Mouse (Mus musculus) kidney, embryonic 14.5 days (tissue): ENCODE measurements at regions not wholly inside any gene's neighbourhood (a gene's known extent, or its start where the extent isn't known, plus 50 kb on each side); places are given as distances from the start of the nearest gene placed in this dataset.

Source experiments
- ATAC-seq: fragments of 200-750 bp; cut with Nextera tagmentation; 2 replicates; pipeline ENCODE4 v1.8.0; 2017; ENCODE audit warnings: moderate number of reproducible peaks, mild to moderate bottlenecking, moderate TSS enrichment, moderate library complexity; ENCODE audit not compliant: low FRiP score, low TSS enrichment
- H3K27ac ChIP-seq: fragments of 300-500 bp; sonication (generic); 2 replicates; pipeline ENCODE4 v1.5.1; 2014; ENCODE audit warnings: low read depth, mild to moderate bottlenecking, low read length, moderate library complexity, mixed read lengths
- H3K27me3 ChIP-seq: fragments of 300-500 bp; sonication (generic); 2 replicates; pipeline ENCODE4 v1.6.1; 2014; ENCODE audit warnings: mild to moderate bottlenecking, low read length; ENCODE audit not compliant: control insufficient read depth, insufficient read depth
- H3K36me3 ChIP-seq: fragments of 300-500 bp; sonication (generic); 2 replicates; pipeline ENCODE4 v1.6.1; 2014; ENCODE audit warnings: low read length, mixed read lengths; ENCODE audit not compliant: control insufficient read depth, insufficient read depth
- H3K4me1 ChIP-seq: fragments of 300-500 bp; sonication (generic); 2 replicates; pipeline ENCODE4 v1.6.1; 2014; ENCODE audit warnings: low read length, mixed read lengths; ENCODE audit not compliant: control insufficient read depth, insufficient read depth
- H3K4me2 ChIP-seq: fragments of 300-500 bp; sonication (generic); replicated peaks from 2 replicates; pipeline ENCODE4 v1.6.1; 2014; ENCODE audit warnings: low read depth, mild to moderate bottlenecking, low read length
- H3K4me3 ChIP-seq: fragments of 300-500 bp; sonication (generic); 2 replicates; pipeline ENCODE4 v1.5.1; 2014; ENCODE audit warnings: mild to moderate bottlenecking, low read length
- H3K9ac ChIP-seq: fragments of 300-500 bp; sonication (generic); 2 replicates; pipeline ENCODE4 v1.6.1; 2014; ENCODE audit warnings: low read depth, mild to moderate bottlenecking, low read length, moderate library complexity
- H3K9me3 ChIP-seq: fragments of 300-500 bp; sonication (generic); 2 replicates; pipeline ENCODE4 v1.6.1; 2016; ENCODE audit warnings: low read length; ENCODE audit not compliant: control insufficient read depth
- WGBS: fragments of 180-500 bp; shearing (Covaris S2); extraction: QIAGEN DNeasy Blood & Tissue Kit; methylation state at CpG from one replicate; pipeline ENCODE4 v1.1.7; 2014; 5-methylcytosine and 5-hydroxymethylcytosine counted together

DNA sequence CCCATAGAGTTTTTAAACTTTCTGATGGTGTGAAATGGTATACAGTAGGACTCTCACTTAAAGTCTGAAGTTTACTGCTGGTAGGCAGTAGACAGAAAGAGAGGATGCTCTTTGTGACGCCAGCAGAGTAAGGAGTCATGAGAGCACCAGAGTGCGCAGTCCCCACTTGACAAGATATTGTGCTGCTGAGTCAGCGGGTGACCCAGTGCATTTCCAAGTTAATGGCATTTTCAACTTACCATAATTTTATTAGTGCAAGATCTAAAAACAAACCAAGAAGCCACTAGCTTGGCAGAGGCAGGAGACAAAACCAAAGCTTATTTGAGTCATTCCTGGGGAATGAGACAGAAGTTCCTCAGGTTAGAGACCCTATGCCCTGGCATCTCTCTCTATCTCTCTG lies 213.5 kb downstream of the Etnk1 start:
- ATAC-seq: no peak
- Histone ChIP-seq H3K4me1 (no peaks in the 10 kb centered on the region), H3K4me3 (no peak overlapping the region), H3K9ac (no peak overlapping the region), H3K27ac (no peak overlapping the region), H3K36me3 (no peaks in the 10 kb centered on the region), H3K4me2 (no peak overlapping the region), H3K27me3 (no peaks in the 10 kb centered on the region), H3K9me3 (no peaks in the 10 kb centered on the region)
- 94% methylated on average over 3 of the region's 3 CpGs for WGBS

- Histone ChIP-seq H3K36me3 (no peaks in the 10 kb centered on the region), H3K4me1 (no peaks in the 10 kb centered on the region), H3K9me3 (no peaks in the 10 kb centered on the region), H3K4me2 (no peak overlapping the region), H3K27me3 (no peaks in the 10 kb centered on the region), H3K27ac (no peak overlapping the region), H3K9ac (no peak overlapping the region), H3K4me3 (no peak overlapping the region)
- ATAC-seq: peak; percentile 62
- 75% methylated on average over 16 of the region's 16 CpGs for WGBS
These were observed 219.8 kb downstream of the Etnk1 start for GRCm38 (mm10) chr6:143386597-143387450.

GRCm38 (mm10) chr6:143393543-143394207 lies 226.7 kb downstream of the Etnk1 start:
- WGBS: 63% methylated on average over 10 of the region's 10 CpGs
- H3K27ac ChIP-seq: no peak overlapping the region

GRCm38 (mm10) chr6:143394377-143394776 lies 227.4 kb downstream of the Etnk1 start:
- 81% methylated on average over 15 of the region's 15 CpGs for WGBS
- no peaks in the 10 kb centered on the region for H3K36me3 ChIP-seq
- H3K4me2 ChIP-seq: no peak overlapping the region
- no peaks in the 10 kb centered on the region for H3K9me3 ChIP-seq
- no peak for ATAC-seq
- H3K4me3 ChIP-seq: no peak overlapping the region
- H3K27ac ChIP-seq: no peak overlapping the region
- H3K27me3 ChIP-seq: no peaks in the 10 kb centered on the region
- H3K9ac ChIP-seq: no peak overlapping the region
- H3K4me1 ChIP-seq: no peaks in the 10 kb centered on the region

More at GRCm38 (mm10) chr6:143393543-143394207, 226.7 kb downstream of the Etnk1 start:
- no peak for ATAC-seq
- Histone ChIP-seq H3K9ac (no peak overlapping the region), H3K27me3 (no peaks in the 10 kb centered on the region), H3K4me3 (no peak overlapping the region), H3K36me3 (no peaks in the 10 kb centered on the region), H3K4me2 (no peak overlapping the region), H3K4me1 (no peaks in the 10 kb centered on the region), H3K9me3 (no peaks in the 10 kb centered on the region)

DNA sequence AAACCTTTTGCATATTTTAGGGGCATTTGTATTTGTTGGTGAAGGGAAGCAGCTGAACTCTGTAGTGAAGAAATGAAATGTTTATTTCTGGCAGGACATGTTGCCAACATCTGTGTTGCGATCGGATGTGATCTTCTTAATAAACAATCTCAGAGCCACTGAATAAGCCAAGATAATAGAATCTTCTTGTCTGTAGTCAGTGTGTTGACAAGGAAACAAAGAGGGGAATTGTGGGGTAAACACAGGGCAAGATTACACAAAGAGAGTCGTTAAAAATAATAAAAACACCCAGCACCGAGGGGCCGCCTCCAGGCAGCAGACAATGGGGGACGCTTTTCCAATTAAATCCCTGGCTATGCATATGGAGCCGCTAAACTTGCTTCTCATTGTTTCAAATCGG lies 234.4 kb downstream of the Etnk1 start:
- H3K27ac ChIP-seq: no peak overlapping the region
- no peaks in the 10 kb centered on the region for H3K9me3 ChIP-seq
- 70% methylated on average over 8 of the region's 8 CpGs for WGBS
- H3K4me2 ChIP-seq: no peak overlapping the region
- H3K4me1 ChIP-seq: no peaks in the 10 kb centered on the region
- H3K9ac ChIP-seq: no peak overlapping the region
- no peak overlapping the region for H3K4me3 ChIP-seq
- H3K27me3 ChIP-seq: no peaks in the 10 kb centered on the region
- ATAC-seq: no peak
- no peaks in the 10 kb centered on the region for H3K36me3 ChIP-seq

DNA sequence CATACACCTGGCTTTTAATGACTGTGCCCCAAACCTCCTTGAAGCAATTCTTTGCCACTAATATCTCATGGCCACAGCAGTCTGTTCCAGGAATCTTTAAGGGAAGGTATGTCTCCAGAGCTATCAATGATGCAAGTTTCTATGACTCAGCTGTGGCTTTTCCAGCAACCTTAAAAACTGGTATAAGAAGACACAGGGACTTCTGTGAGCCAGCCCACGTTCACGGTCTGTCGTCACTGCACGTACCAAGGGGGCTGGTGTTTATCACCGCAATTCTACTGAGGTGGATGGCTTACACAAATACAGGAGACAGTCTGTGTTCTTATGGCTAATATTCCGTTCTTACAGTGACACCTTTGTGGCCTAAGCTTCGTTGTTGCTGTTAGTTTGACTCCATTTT lies 234.9 kb downstream of the Etnk1 start:
- H3K36me3 ChIP-seq: no peaks in the 10 kb centered on the region
- H3K27me3 ChIP-seq: no peaks in the 10 kb centered on the region
- no peak for ATAC-seq
- H3K9ac ChIP-seq: no peak overlapping the region
- no peaks in the 10 kb centered on the region for H3K9me3 ChIP-seq
- H3K4me3 ChIP-seq: no peak overlapping the region
- H3K4me2 ChIP-seq: no peak overlapping the region
- no peaks in the 10 kb centered on the region for H3K4me1 ChIP-seq
- WGBS: 83% methylated on average over 7 of the region's 7 CpGs
- no peak overlapping the region for H3K27ac ChIP-seq

GRCm38 (mm10) chr6:143402766-143403165 lies 235.7 kb downstream of the Etnk1 start:
- Histone ChIP-seq H3K27me3 (no peaks in the 10 kb centered on the region), H3K36me3 (no peaks in the 10 kb centered on the region), H3K4me1 (no peaks in the 10 kb centered on the region), H3K27ac (no peak overlapping the region), H3K9me3 (no peaks in the 10 kb centered on the region), H3K9ac (no peak overlapping the region), H3K4me3 (no peak overlapping the region), H3K4me2 (no peak overlapping the region)
- no peak for ATAC-seq
- WGBS: 70% methylated on average over 7 of the region's 7 CpGs

GRCm38 (mm10) chr6:143404521-143404920 lies 237.5 kb downstream of the Etnk1 start:
- no peaks in the 10 kb centered on the region for H3K9me3 ChIP-seq
- no peak overlapping the region for H3K9ac ChIP-seq
- ATAC-seq: no peak
- 93% methylated on average over 4 of the region's 4 CpGs for WGBS
- H3K27ac ChIP-seq: no peak overlapping the region
- no peak overlapping the region for H3K4me3 ChIP-seq
- no peaks in the 10 kb centered on the region for H3K36me3 ChIP-seq
- no peak overlapping the region for H3K4me2 ChIP-seq
- no peaks in the 10 kb centered on the region for H3K4me1 ChIP-seq
- H3K27me3 ChIP-seq: no peaks in the 10 kb centered on the region

- 83% methylated on average over 5 of the region's 5 CpGs for WGBS
- Histone ChIP-seq H3K4me1 (no peaks in the 10 kb centered on the region), H3K27ac (no peak overlapping the region), H3K9me3 (no peaks in the 10 kb centered on the region), H3K9ac (no peak overlapping the region), H3K27me3 (no peaks in the 10 kb centered on the region), H3K36me3 (no peaks in the 10 kb centered on the region), H3K4me3 (no peak overlapping the region), H3K4me2 (no peak overlapping the region)
- no peak for ATAC-seq
These were observed 245.0 kb downstream of the Etnk1 start for GRCm38 (mm10) chr6:143412056-143412455.
